Mouse (Mus musculus) spleen, adult 2 months (tissue): ENCODE measurements around the gene Camta1.

Source experiments
- CTCF ChIP-seq: fragments of 200-500 bp; IDR thresholded peaks from 2 replicates; pipeline ENCODE4 v1.5.1; 2011; ENCODE audit warnings: mild to moderate bottlenecking, inconsistent platforms; ENCODE audit not compliant: insufficient read depth, insufficient read length, insufficient replicate concordance; ENCODE audit errors: extremely low read depth
- POLR2A ChIP-seq: fragments of 200-500 bp; IDR thresholded peaks from 2 replicates; pipeline ENCODE4 v1.6.1; 2011; ENCODE audit warnings: low read depth, low read length, inconsistent platforms

DNA sequence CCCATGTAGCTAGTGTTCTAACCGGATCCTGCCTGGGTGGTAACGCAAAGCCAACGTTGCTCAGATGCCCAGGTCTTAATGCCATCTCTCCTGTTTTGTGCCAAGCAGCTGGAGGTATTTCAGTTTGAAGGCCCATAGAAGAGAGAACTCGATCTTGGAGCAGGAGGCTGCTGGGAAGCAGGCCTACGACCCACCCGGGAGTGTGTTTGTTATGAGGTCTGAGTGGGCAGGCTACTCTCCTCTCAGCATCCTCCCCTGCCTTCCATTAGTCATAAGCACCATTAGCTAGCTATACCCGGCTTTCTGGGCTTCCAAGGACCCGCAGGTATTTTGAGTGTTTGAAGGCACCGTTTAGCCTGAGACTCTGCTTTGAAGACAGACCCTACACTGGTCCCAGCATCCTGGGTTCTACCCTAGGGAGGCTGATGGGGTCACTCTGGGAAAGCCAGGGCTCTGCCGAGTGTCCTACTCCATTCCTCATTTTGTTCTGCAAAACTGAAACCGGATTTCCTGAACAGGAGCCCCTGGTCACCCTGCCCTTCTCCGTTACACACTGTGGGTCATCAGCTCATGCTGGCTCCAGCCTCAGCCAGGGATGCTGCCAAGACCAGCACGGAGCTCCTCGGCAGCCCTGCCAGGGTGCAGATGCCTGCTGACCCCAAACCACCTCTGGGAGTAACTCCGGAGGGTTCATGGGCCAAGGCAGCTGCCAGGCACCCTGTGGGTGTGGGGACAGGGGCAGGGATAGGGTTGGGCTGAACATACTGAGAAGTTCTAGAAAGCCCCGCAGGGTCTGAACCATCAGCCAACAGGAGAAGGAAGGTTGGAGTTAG lies 731.7 kb downstream of the Camta1 start:
- TF ChIP-seq POLR2A (no peak), CTCF (no peak)
